Mouse (Mus musculus) neural tube, embryonic 14.5 days (tissue): ENCODE results near the gene Kremen2. TPM values are rescaled to one million over a fixed set of nuclear protein-coding genes. Genes with fewer than 3 reads are reported as not detected.

Experiments used
- ATAC-seq: fragments of 200-750 bp; cut with Nextera tagmentation; 2 replicates; pipeline ENCODE4 v1.8.0; 2017; ENCODE audit warnings: low read depth, mild to moderate bottlenecking, moderate TSS enrichment, moderate library complexity
- H3K27ac ChIP-seq: fragments of 300-500 bp; sonication (generic); 2 replicates; pipeline ENCODE4 v1.5.1; 2014; ENCODE audit warnings: low read depth, mild to moderate bottlenecking, control low read depth, low read length, moderate library complexity, mixed read lengths
- H3K27me3 ChIP-seq: fragments of 300-500 bp; sonication (generic); 2 replicates; pipeline ENCODE4 v1.6.1; 2014; ENCODE audit warnings: low read length; ENCODE audit not compliant: control insufficient read depth, insufficient read depth
- H3K36me3 ChIP-seq: fragments of 300-500 bp; sonication (generic); 2 replicates; pipeline ENCODE4 v1.6.1; 2014; ENCODE audit warnings: low read length, mixed read lengths; ENCODE audit not compliant: control insufficient read depth, insufficient read depth
- H3K4me1 ChIP-seq: fragments of 300-500 bp; sonication (generic); 2 replicates; pipeline ENCODE4 v1.6.1; 2014; ENCODE audit warnings: low read length; ENCODE audit not compliant: control insufficient read depth, insufficient read depth
- H3K4me2 ChIP-seq: fragments of 300-500 bp; sonication (generic); 2 replicates; pipeline ENCODE4 v1.6.1; 2014; ENCODE audit warnings: mild to moderate bottlenecking, low read depth, low read length, control low read depth
- H3K4me3 ChIP-seq: fragments of 300-500 bp; sonication (generic); 2 replicates; pipeline ENCODE4 v1.5.1; 2014; ENCODE audit warnings: low read depth, low read length, control low read depth, mixed read lengths
- H3K9ac ChIP-seq: fragments of 300-500 bp; sonication (generic); replicated peaks from 2 replicates; pipeline ENCODE4 v1.6.1; 2014; ENCODE audit warnings: low read depth, mild to moderate bottlenecking, control low read depth, low read length, mixed read lengths
- H3K9me3 ChIP-seq: fragments of 300-500 bp; sonication (generic); 2 replicates; pipeline ENCODE4 v1.6.1; 2016; ENCODE audit warnings: low read length; ENCODE audit not compliant: control insufficient read depth
- WGBS: fragments of 180-500 bp; shearing (Covaris S2); extraction: QIAGEN DNeasy Blood & Tissue Kit; methylation state at CpG from one replicate; pipeline ENCODE4 v1.1.7; 2014; 5-methylcytosine and 5-hydroxymethylcytosine counted together
- polyA plus RNA-seq: library from polyadenylated mRNA; unstranded; fragments of >200 nt; fragmentation: Nextera tagmentation; extraction: Ambion mirVana; gene quantifications from 2 replicates; pipeline ENCODE4 v1.2.1, GENCODE M21; 2014

Gene Kremen2
- polyA plus RNA-seq, 1 experiment from 2014 or later, result 1.2 TPM

DNA sequence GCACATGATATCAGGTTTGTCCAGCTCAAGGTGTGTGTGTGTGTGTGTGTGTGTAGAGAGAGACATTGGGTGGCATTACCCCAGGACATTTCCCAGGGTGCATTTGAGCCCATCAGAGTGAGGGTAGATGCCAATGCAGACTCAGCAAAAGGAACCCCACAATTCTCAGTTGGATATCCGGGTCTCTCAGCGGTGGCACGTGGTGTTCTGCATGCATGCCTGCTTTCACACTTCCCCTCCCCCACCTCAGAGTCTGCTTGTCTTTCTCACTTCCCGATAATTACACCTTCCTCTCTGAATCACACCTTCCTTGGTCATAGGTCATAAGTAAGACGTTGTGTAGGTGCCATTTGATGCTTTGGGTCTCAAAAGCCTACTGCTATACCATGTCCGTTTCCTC, 2.4 kb upstream of the Kremen2 start:
- WGBS, result 36% methylated on average over 6 of the region's 6 CpGs
- no peak overlapping the region for H3K27ac ChIP-seq

DNA sequence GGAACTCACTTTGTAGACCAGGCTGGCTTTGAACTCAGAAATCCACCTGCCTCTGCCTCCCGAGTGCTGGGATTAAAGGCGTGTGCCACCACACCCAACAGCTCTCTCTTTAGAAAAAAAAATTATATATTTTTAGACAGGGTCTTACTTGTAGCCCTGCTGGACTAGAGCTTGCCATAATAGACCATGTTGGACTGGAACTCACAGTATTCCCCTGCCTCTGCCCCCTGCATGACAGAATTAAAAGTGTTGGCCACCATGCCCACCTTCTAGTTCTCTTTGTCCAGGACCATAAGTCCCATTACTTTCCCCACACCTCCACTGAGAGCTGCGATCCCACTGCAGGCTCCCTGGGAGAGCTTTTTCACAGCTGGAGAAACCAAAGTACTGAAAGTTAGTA, 1.8 kb upstream of the Kremen2 start:
- Histone ChIP-seq H3K4me2 (no peak overlapping the region), H3K27ac (no peak overlapping the region), H3K4me1 (peaks cover 13% of the 10 kb centered on the region; the same call in 1 of the 2 replicates), H3K9me3 (no peaks in the 10 kb centered on the region), H3K4me3 (no peak overlapping the region), H3K9ac (no peak overlapping the region), H3K27me3 (peaks cover 23% of the 10 kb centered on the region), H3K36me3 (peaks cover 4% of the 10 kb centered on the region; the same call in 1 of the 2 replicates)
- ATAC-seq, result no peak
- WGBS, result 83% methylated on average over 3 of the region's 3 CpGs

More for the DNA sequence above, 2.4 kb upstream of the Kremen2 start:
- Histone ChIP-seq H3K9ac (no peak overlapping the region), H3K4me1 (peaks cover 13% of the 10 kb centered on the region; the same call in 1 of the 2 replicates), H3K27me3 (peaks cover 18% of the 10 kb centered on the region), H3K4me3 (no peak overlapping the region), H3K36me3 (peaks cover 10% of the 10 kb centered on the region), H3K4me2 (no peak overlapping the region), H3K9me3 (no peaks in the 10 kb centered on the region)
- no peak for ATAC-seq

DNA sequence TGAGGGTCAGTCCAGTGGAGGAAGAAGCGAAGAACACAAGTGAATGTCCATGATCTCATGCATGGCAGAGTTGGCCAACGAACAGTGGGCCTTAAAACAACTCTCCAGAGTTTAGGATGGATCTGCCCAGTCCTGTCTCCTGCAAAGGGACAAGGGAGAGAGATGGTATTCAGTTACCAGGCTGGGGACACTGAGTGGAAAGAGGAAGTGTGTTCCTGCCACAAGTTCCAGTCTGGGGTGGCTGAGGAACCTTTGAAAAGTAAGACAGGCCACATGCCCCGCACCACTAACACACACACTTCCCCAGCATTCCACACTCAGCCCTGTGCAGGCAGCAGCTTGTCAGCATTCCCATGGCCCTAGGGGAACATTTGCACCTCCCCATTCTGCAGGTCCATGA, 1.1 kb upstream of the Kremen2 start:
- Histone ChIP-seq H3K27ac (no peak overlapping the region), H3K4me2 (no peak overlapping the region), H3K36me3 (no peaks in the 10 kb centered on the region; the same call in 1 of the 2 replicates), H3K9ac (no peak overlapping the region), H3K4me1 (peaks cover 13% of the 10 kb centered on the region; the same call in 1 of the 2 replicates), H3K4me3 (no peak overlapping the region), H3K9me3 (no peaks in the 10 kb centered on the region), H3K27me3 (peaks cover 30% of the 10 kb centered on the region)
- ATAC-seq, result no peak
- 79% methylated on average over 3 of the region's 3 CpGs for WGBS

DNA sequence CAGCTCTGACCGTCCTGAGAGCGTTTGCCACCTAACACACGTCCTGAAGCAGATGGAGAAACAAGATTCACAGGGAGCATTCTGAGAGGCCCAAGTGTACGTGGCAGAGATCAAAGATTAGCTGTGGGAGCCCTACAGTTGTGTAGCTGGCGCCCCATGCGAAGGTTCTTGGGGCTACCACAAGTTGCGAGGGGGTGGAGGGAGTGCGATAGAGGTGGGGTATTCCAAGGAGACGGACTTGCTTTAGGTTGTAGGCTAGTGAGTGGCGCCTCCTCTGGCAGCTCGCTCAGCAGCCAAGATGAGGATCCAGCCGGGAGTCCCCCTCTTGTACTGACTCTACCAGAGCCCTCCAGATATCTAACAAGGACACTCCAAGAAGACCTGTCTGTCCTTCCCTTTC, 678 bp upstream of the Kremen2 start:
- peak overlapping the region; percentile 31; the same call in 1 of the 2 replicates for H3K4me3 ChIP-seq
- no peaks in the 10 kb centered on the region; the same call in 1 of the 2 replicates for H3K36me3 ChIP-seq
- no peaks in the 10 kb centered on the region for H3K9me3 ChIP-seq
- peaks cover 33% of the 10 kb centered on the region for H3K27me3 ChIP-seq
- under 1% methylated on average over 12 of the region's 12 CpGs for WGBS
- H3K4me2 ChIP-seq, result peak overlapping the region; percentile 74
- H3K4me1 ChIP-seq, result peaks cover 13% of the 10 kb centered on the region; the same call in 1 of the 2 replicates
- H3K9ac ChIP-seq, result no peak overlapping the region
- no peak overlapping the region for H3K27ac ChIP-seq
- ATAC-seq, result no peak

DNA sequence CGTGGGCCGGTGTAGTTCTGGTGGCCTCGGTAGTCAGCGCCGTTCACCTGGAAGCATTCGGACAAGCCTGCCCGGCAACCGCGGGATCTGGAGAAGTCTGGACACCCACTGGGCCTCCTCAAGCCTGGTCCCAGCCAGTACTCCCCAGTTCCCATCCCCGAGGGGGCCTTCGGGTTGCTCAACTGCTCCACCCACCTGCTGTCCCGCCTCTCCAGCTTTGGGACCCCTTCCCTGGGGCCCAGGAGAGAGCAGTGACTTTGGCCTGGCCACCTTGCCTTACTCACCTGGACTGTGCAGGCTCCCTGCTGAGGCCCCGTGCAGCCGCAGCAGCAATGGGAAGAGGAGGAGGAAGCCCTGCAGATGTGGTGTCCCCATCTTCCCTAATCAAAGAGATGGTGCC, 982 bp downstream of the Kremen2 start:
- WGBS, result 1% methylated on average over 14 of the region's 14 CpGs
- H3K4me1 ChIP-seq, result peaks cover 18% of the 10 kb centered on the region; the same call in 1 of the 2 replicates
- no peak overlapping the region for H3K9ac ChIP-seq
- H3K4me3 ChIP-seq, result peak overlapping the region; percentile 31; the same call in 1 of the 2 replicates
- peak overlapping the region; percentile 74; the same call in 1 of the 2 replicates for H3K4me2 ChIP-seq
- H3K9me3 ChIP-seq, result no peaks in the 10 kb centered on the region
- H3K36me3 ChIP-seq, result no peaks in the 10 kb centered on the region
- no peak overlapping the region for H3K27ac ChIP-seq
- peaks cover 36% of the 10 kb centered on the region for H3K27me3 ChIP-seq
- ATAC-seq, result no peak

DNA sequence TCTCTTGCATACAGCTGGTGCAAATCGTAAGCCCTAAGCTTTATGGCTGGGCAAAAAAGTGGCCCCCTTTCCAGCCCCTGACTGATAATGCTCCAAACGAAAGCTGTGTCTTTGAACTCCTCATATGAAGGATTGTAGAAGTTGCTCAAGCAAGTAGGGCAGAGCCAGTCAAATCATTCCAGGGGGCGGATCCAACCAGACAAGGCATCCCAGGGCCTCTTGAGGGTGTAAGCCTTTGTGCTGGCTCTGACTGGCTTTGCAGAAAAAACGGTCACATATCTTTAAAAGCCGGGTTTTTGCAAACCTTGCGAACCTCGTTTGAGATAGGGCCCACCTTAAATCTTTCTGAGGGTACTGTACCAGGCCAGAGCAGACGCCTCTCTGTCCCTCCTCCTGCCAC, 1.6 kb downstream of the Kremen2 start:
- H3K4me1 ChIP-seq, result peaks cover 20% of the 10 kb centered on the region
- H3K27me3 ChIP-seq, result peaks cover 36% of the 10 kb centered on the region
- no peaks in the 10 kb centered on the region for H3K36me3 ChIP-seq
- no peak overlapping the region for H3K4me3 ChIP-seq
- H3K4me2 ChIP-seq, result no peak overlapping the region
- ATAC-seq, result no peak
- H3K9me3 ChIP-seq, result no peaks in the 10 kb centered on the region
- no peak overlapping the region for H3K27ac ChIP-seq
- no peak overlapping the region for H3K9ac ChIP-seq
- WGBS, result 14% methylated on average over 8 of the region's 8 CpGs

DNA sequence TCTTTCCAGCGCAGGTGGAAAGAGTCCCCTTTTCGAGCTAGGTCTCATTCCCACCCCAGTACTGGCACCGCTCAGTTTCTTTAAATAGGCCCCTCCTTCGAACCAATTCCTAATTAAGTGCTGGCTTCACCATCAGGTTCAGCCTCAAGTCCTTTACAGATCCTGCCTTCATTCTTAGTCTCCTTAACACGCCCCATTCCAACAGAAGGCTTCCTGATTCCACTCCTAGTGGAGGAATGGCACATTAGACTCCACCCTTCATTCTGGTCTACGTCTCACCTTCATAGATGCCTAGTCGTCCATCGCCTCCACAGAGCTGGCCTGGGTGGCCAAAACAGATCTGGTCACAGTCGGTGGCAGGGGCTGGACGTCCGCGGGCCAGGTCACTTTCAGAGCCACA, 2.7 kb downstream of the Kremen2 start:
- Histone ChIP-seq H3K27ac (no peak overlapping the region), H3K4me2 (peak overlapping the region; percentile 33; the same call in 1 of the 2 replicates), H3K4me1 (peaks cover 29% of the 10 kb centered on the region), H3K27me3 (peaks cover 36% of the 10 kb centered on the region), H3K9ac (no peak overlapping the region), H3K9me3 (no peaks in the 10 kb centered on the region), H3K36me3 (no peaks in the 10 kb centered on the region; the same call in 1 of the 2 replicates), H3K4me3 (no peak overlapping the region)
- no peak for ATAC-seq
- WGBS, result 63% methylated on average over 12 of the region's 12 CpGs

DNA sequence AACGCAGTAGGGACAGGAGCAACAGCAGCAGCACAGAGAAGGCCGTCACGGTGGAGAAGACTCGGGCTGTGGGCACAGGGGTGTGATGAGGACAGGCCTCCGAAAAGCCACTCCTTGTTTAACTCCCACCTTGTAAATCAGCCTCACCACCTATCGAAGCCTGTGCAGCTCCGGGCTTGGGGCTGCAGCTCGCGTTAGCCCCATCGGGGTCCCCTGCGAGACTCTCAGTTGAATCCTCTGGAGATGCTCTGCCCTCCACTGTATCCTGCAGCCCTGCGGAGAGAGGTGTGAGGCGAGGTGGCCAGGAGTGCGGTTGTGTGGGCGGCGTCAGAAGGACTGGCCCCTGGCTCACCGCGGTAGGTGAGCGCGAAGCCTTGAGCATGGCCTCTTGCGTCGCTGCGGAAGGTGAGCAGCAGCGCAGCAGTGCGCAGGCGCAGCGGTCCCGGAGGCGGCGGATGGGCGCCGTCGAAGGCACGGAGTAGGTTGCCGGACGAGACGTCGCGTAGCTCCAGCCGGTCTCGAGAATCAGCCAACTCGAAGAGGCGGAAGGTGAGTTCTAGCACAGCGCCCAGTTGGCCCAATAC, 3.3 kb downstream of the Kremen2 start:
- 7% methylated on average over 44 of the region's 44 CpGs for WGBS
- H3K9ac ChIP-seq, result 0 out of 2 replicates have a peak overlapping the region, but pooled peaks have one; percentile 21
- no peaks in the 10 kb centered on the region for H3K9me3 ChIP-seq
- H3K4me1 ChIP-seq, result peaks cover 32% of the 10 kb centered on the region
- H3K27ac ChIP-seq, result no peak overlapping the region
- no peak for ATAC-seq
- peaks cover 6% of the 10 kb centered on the region for H3K36me3 ChIP-seq
- peak overlapping the region; percentile 33 for H3K4me2 ChIP-seq
- peak overlapping the region; percentile 22; the same call in 1 of the 2 replicates for H3K4me3 ChIP-seq
- H3K27me3 ChIP-seq, result peaks cover 36% of the 10 kb centered on the region

DNA sequence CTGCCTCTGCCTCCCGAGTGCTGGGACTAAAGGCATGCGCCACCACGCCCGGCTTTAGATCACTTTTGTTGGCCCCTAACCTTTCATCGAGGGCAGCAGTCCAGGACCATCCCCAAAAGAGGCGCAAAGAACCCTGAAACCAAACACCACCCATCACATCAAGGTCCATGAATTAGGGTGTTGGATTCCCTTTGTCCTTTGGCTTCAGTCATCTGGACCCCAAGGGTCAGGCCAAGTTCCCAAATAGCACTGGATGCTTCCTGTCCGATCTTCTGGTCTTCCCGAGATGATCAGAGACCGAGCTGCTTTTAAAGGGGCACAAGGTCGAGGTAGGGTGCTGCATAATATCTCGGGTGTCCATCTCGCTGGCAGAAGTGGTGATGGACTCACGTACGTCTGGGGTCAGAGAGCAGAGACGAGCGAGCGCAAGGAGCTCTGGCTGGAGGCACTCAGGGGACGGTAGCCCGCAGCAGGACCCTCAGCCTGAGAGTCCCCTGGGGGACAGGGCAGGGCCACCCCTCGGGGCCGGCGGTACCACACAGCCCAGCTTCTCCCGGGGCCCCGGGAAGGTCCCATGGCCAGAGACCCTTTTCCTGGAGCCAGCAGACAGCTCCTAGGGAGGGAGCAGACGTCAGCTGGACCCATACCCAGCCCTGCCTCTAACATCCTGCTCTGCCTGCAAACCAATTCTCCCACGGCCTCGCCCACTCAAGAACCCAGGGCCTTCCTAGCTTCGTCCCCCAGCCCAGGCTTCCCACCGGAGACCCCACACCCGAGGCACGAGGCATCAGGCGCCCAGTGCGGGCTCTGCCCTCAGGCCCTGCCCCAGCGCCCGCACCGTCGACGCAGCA, 4.0 kb downstream of the Kremen2 start:
- Histone ChIP-seq H3K9me3 (no peaks in the 10 kb centered on the region), H3K9ac (no peak overlapping the region), H3K4me1 (peaks cover 32% of the 10 kb centered on the region), H3K4me3 (peak overlapping the region; percentile 22; the same call in 1 of the 2 replicates), H3K27ac (no peak overlapping the region), H3K27me3 (peaks cover 36% of the 10 kb centered on the region), H3K36me3 (peaks cover 12% of the 10 kb centered on the region), H3K4me2 (no peak overlapping the region)
- WGBS, result 46% methylated on average over 38 of the region's 38 CpGs
- no peak for ATAC-seq
